Mouse (Mus musculus) bone marrow, adult 2 months (tissue): ENCODE results near the gene Rnft1. TPM values are rescaled to one million over a fixed set of nuclear protein-coding genes. Genes with fewer than 3 reads are reported as not detected.
"Not testable (repeated sequence)": the region's sequence is repeated elsewhere in the genome, so short reads cannot be mapped to it uniquely, and the experiment has no call there.

Source experiments
- H3K27ac ChIP-seq: fragments of 200-500 bp; 2 replicates; pipeline ENCODE4 v1.5.1; 2012; ENCODE audit warnings: low read depth, mild to moderate bottlenecking, control low read depth, inconsistent platforms, low read length; ENCODE audit not compliant: control insufficient read depth, poor library complexity, insufficient read depth
- H3K4me1 ChIP-seq: fragments of 200-500 bp; 2 replicates; pipeline ENCODE4 v1.6.1; 2011; ENCODE audit warnings: low read length; ENCODE audit not compliant: control insufficient read depth, insufficient read depth
- H3K4me3 ChIP-seq: fragments of 200-500 bp; replicated peaks from 2 replicates; pipeline ENCODE3; 2011; ENCODE audit warnings: mild to moderate bottlenecking, low read depth, low read length, control low read depth; ENCODE audit not compliant: control insufficient read depth
- CTCF ChIP-seq: fragments of 200-500 bp; IDR thresholded peaks from 2 replicates; pipeline ENCODE4 v1.5.1; 2011; ENCODE audit warnings: low read length, control low read depth; ENCODE audit not compliant: control insufficient read depth, insufficient read depth
- POLR2A ChIP-seq: fragments of 200-500 bp; IDR thresholded peaks from 2 replicates; pipeline ENCODE4 v1.6.1; 2011; ENCODE audit warnings: low read depth, mild to moderate bottlenecking, control low read depth, low read length, borderline replicate concordance; ENCODE audit not compliant: control insufficient read depth
- WGBS: fragments of 180-500 bp; shearing (Covaris S2); methylation state at CpG from one replicate; pipeline ENCODE4 v1.1.7; 2018; 5-methylcytosine and 5-hydroxymethylcytosine counted together
- polyA plus RNA-seq: library from polyadenylated mRNA; stranded (reverse); fragments of >200 nt; gene quantifications from 2 replicates; pipeline ENCODE4 v1.2.4, GENCODE M21; 2011; ENCODE audit warnings: low replicate concordance; ENCODE audit not compliant: missing spikeins, insufficient read depth, insufficient read length

Gene Rnft1
- polyA plus RNA-seq, result 3.2 and 8.7 TPM in 2 replicates

GRCm38 (mm10) chr11:86484101-86484868, at the start of gene Rnft1:
Rnft1 (plus strand) TSS chr11:86484657.
- H3K4me1 ChIP-seq, result no peaks in the 10 kb centered on the region
- H3K4me3 ChIP-seq, result peak within 1 kb of the TSS; percentile 95
- TF ChIP-seq CTCF (no peak), POLR2A (peak; percentile 72)
- H3K27ac ChIP-seq, result peak within 1 kb of the TSS; percentile 83
- under 1% methylated on average over 68 of the region's 68 CpGs for WGBS

- no peak overlapping the region for H3K27ac ChIP-seq
- peak; percentile 57 for TF ChIP-seq CTCF
- TF ChIP-seq POLR2A, result no peak
- no peaks in the 10 kb centered on the region for H3K4me1 ChIP-seq
- H3K4me3 ChIP-seq, result no peak overlapping the region
- 15% methylated on average over 5 of the region's 5 CpGs for WGBS
These were observed 47.6 kb upstream of the Rnft1 start for GRCm38 (mm10) chr11:86436843-86437242.

- no peak for TF ChIP-seq CTCF
- TF ChIP-seq POLR2A, result no peak
- no peak overlapping the region for H3K4me3 ChIP-seq
- 57% methylated on average over 4 of the region's 4 CpGs for WGBS
- H3K27ac ChIP-seq, result no peak overlapping the region
- H3K4me1 ChIP-seq, result no peaks in the 10 kb centered on the region
These were observed 46.2 kb upstream of the Rnft1 start for GRCm38 (mm10) chr11:86438261-86438660.

- no peak overlapping the region for H3K27ac ChIP-seq
- no peaks in the 10 kb centered on the region for H3K4me1 ChIP-seq
- TF ChIP-seq POLR2A (no peak), CTCF (no peak)
- WGBS, result 26% methylated on average over 5 of the region's 5 CpGs
- H3K4me3 ChIP-seq, result no peak overlapping the region
These were observed 43.7 kb upstream of the Rnft1 start for GRCm38 (mm10) chr11:86440791-86441190.

- Histone ChIP-seq H3K4me3 (no peak overlapping the region), H3K4me1 (no peaks in the 10 kb centered on the region), H3K27ac (no peak overlapping the region)
- TF ChIP-seq CTCF (no peak), POLR2A (no peak)
- 84% methylated on average over 5 of the region's 5 CpGs for WGBS
These were observed 30.5 kb upstream of the Rnft1 start for GRCm38 (mm10) chr11:86453991-86454390.

DNA sequence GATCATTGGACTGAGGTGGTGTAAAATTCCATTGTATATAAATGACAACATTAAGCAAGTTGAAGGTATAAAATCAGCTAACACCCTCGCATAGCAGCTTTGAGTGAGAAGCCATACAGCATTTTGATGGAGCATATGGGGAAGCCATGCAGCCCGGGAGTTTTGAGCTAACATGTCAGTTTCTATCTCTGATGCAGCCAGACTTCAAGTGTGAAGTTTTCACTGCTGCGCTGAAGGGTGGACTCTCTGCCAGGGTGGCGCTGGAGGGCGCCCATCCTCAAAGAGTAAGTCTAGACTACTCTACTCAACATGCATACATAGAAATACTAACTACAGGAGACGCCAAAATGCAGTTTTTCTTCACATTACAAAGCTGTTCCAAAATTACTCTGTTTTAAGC, 26.9 kb upstream of the Rnft1 start:
- no peaks in the 10 kb centered on the region for H3K4me1 ChIP-seq
- WGBS, result 78% methylated on average over 6 of the region's 6 CpGs
- TF ChIP-seq POLR2A, result no peak
- TF ChIP-seq CTCF, result no peak
- H3K4me3 ChIP-seq, result no peak overlapping the region
- no peak overlapping the region for H3K27ac ChIP-seq

DNA sequence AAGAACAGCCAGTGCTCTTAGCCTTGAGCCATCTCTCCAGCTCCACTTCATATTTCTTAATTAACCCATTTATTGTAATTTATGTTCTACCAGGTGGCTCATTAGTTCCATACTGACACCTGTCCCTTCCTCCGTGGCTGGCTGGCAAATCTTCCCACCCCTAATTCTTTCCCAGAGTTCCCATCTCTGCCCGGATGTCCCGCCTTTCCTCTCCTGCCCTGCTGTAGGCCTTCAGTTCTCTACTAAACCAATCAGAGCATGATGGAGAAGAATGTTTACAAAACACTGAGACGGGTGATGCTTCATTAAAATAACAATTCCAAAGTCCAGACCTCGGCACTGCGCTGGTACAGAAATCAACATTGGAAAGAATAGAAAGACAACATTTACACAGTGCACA, 25.6 kb upstream of the Rnft1 start:
- WGBS, result 90% methylated on average over 6 of the region's 6 CpGs
- no peak overlapping the region for H3K4me3 ChIP-seq
- TF ChIP-seq CTCF (no peak), POLR2A (no peak)

DNA sequence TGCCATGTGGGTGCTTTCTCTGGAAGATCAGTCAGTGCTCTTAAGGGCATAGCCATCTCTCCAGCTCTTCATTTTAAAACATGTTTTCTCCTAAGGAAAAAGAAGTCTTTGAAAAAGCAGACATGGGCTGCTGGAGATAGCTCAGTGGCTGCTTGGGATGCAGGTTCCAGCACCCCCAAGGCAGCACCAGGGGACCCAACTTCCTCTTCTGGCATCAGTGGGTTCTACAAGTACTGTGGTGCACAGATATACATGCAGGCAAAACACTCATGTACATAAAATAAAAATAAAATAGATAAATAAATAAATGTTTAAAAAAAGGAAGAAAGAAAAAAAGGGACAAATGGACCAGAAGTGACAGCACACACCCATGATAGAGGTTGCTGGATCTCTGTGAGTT, 21.9 kb upstream of the Rnft1 start:
- Histone ChIP-seq H3K4me1 (no peaks in the 10 kb centered on the region), H3K27ac (no peak overlapping the region), H3K4me3 (no peak overlapping the region)
- TF ChIP-seq CTCF (no peak), POLR2A (no peak)

More for the DNA sequence above, 25.6 kb upstream of the Rnft1 start:
- no peaks in the 10 kb centered on the region for H3K4me1 ChIP-seq
- no peak overlapping the region for H3K27ac ChIP-seq

DNA sequence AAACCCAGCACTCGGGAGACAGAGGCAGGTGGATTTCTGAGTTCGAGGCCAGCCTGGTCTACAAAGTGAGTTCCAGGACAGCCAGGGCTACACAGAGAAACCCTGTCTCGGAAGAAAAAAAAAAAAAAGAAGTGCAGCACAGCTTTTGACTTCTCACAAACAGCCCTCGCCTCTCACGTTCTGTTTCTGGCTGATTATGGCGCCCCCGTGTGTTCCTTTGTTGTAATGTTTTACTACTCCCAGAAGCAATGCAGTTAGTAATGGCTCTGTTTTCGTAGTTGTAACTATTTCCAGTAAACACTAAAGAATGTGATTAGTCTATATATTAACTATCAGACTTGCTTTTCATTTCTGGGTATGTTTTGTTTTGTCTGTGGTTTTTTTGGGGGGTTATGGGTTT, 20.2 kb upstream of the Rnft1 start:
- TF ChIP-seq CTCF, result peak; percentile 64
- 15% methylated on average over 8 of the region's 8 CpGs for WGBS
- not testable (repeated sequence) for H3K4me3 ChIP-seq, H3K4me1 ChIP-seq, H3K27ac ChIP-seq

- WGBS, result 81% methylated on average over 8 of the region's 8 CpGs
- H3K4me1 ChIP-seq, result no peaks in the 10 kb centered on the region
- no peak overlapping the region for H3K4me3 ChIP-seq
- no peak for TF ChIP-seq POLR2A
- no peak for TF ChIP-seq CTCF
- no peak overlapping the region for H3K27ac ChIP-seq
These were observed 16.1 kb upstream of the Rnft1 start for GRCm38 (mm10) chr11:86468345-86468744.
